Mouse (Mus musculus): Measurements from ENCODE around the gene Rpl22l1.
A peak's percentile ranks its signal among the peaks of the same experiment; 100 is the strongest.
"Not testable (repeated sequence)": the region's sequence is repeated elsewhere in the genome, so short reads cannot be mapped to it uniquely, and the experiment has no call there.

Rpl22l1 gene

DNA sequence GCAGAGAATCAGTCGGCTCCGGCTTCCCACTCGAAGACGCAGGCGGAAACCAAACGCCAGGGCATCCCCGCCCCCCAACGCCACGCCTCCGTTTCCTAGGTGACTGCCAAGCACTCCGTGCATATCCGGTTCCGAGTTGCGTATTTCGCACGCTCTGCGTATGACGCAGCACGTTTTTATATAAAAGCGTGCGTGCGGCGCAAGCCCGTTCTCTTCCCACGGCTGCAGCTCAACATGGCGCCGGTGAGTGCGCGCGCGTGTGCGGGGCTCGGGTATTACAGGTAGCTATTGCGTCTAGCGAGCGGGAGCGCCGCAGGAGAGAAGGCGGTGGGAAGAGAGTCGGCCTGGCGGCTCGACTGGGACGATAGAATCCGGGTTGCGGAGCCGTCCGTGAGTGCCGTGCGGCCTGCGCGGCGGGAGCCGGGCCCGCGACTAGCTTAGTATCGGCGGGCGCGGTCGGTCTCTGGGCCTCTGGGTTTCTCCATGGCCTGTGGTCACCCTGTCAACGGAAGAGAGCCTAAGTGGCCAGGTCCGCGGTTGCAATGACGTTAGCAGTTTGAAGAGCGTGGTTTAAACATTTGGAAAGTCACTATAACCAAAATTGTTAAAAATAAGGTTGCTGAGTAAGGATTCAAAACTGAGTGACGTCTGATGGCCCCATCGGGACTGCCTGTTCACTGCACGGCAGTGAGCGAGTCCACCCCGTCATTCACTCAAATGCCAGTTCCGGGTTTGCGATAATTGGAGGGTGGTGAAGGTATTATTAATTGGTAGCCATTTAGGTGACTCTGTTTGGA is at the start of gene Rpl22l1:
Gene Rpl22l1 (plus strand): TSS at position 136 of the 797 bp plus-strand sequence.
- peak; percentile 98 to 99 for DNase-seq (ENCODE audit: low spot score in 2 of 2)

DNA sequence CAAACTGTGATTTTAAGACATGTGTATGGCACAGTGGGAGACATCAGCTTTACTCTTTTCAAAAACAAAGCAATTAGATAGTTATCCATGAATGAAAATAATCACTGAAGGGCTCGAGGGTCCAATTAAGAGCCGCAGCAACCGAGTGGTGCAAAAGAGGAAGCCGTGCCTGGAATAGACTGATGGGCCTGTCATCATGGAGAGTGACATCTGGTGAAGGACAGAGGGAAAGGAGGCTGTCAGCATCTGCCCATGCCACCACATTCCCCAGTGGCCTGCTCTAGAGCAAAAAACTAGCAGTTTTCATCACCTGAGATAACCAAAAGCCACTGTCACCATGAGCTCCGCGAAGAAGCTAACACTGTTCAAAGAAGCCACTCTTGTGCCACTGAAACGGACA is 49.8 kb upstream of the Rpl22l1 start:
- DNase-seq (ENCODE audit: low spot score in 2 of 2), result no peak

DNA sequence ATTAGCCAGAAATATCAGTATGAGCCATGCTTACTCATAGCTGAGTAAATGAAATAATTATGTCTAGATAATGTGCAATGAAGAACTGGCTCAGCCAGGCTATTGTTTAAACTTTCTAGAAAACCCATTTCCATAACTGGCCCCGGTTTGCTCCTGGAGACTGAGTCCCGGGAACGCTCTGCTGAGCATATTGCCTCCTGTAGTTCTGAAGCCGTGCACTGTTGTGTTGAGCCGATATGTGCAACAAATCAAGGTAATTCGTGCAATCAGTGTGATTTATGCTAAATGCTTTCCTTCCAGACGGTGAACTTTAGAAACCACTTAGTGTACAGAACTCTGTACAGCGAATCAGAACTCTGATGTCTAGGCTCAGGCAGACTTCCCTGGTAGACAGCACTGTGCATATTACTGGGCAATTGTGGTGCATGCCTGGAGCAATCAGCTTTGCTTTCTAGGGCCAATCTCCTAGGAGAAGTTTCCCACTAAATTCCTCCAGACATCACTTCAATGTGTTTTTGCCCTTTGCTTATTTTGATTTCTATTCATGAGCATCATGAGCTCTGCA is 43.9 kb upstream of the Rpl22l1 start:
- no peak for DNase-seq (ENCODE audit: low spot score in 2 of 2)

DNA sequence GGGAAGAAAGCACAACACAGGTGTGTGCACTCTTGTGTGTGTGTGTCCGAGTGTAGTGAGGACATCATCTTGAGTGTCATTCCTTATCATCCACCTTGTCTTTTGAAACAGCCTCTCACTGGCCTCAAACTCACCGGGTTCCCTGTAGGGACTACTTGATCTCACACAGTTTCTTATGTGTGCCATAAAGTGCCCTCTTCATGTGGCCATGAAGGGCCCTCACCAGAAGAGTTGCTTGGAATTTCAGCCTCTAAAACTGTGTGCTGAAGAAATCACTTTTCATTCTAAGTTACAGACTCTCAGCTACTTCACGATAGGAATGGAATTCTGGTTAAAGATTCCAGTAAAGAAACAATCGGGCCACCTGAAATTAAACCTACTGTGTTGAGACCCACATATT is 38.3 kb upstream of the Rpl22l1 start:
- DNase-seq (ENCODE audit: low spot score in 2 of 2), result no peak

DNA sequence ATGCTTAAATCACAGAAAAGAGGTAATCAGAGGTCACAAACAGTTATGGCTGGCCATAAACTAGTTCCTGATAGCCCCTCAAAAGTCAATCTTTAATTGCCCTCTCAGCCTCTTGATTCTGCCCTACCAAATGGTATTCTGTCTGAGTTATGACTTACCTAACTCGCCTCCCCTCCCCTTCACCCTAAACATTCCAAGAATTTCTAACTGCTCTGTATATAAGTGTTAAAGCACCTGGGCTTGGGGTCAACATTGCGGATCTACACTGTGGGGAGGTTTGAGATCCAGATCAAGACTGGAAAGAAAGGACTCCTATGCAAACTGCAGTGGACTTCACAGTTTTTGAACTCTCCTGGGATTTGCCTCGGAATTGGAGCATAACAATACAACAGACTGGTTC is 37.0 kb upstream of the Rpl22l1 start:
- DNase-seq (ENCODE audit: low spot score in 2 of 2), result no peak

DNA sequence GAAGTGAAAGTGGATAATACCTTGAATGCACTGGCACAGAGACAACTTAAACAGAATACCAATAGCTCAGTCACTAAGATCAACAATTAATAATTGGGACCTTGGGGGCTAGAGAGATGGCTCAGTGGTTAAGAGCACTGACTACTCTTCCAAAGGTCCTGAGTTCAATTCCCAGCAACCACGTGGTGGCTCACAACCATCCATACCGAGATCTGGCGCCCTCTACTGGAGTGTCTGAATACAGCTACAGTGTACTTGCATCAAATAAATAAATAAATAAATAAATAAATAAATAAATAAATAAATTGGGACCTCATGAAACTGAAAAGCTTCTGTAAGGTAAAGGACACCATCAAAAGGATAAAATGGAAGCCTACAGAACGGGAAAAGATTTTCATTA is 32.3 kb upstream of the Rpl22l1 start:
- DNase-seq (ENCODE audit: low spot score in 2 of 2), result not testable (repeated sequence)

DNA sequence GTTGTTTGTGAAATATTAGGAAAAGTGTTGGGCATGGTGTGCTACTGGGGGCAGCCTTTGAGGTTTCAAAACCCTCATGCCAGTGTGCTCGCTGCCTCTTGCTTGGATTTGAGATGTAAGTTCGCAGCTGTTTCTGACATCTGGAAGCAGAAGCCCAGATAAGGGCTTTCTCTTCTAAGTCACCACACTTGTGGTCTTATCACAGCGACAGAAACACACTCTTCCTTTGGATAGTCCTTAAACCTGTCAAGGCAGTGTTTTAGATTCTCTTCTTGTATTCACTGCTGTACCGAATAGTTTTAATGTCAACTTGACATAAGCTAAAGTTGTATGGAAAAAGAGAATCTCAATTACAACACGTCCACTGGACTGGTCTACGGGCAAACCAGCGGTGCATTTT is 29.9 kb upstream of the Rpl22l1 start:
- DNase-seq (ENCODE audit: low spot score in 2 of 2), result no peak

DNA sequence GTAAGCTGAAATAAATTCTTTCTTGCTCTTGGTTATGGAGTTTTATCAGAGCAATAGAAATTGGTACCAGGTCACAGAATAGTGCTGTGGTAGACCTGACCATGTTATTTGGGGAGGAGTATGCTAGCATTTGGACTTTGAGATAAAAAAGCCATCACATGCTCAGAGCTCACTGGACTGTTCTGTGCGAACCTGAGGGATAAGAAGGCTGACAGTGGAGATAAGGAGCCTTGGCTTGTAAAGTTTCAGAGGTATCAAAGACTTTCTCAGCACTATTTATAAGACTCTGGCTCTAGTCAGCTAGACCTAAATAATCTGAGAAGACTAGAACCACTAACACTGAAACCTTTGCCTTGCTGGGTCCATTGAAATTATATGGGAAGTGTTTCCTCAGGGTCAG is 29.3 kb upstream of the Rpl22l1 start:
- no peak for DNase-seq (ENCODE audit: low spot score in 2 of 2)

DNA sequence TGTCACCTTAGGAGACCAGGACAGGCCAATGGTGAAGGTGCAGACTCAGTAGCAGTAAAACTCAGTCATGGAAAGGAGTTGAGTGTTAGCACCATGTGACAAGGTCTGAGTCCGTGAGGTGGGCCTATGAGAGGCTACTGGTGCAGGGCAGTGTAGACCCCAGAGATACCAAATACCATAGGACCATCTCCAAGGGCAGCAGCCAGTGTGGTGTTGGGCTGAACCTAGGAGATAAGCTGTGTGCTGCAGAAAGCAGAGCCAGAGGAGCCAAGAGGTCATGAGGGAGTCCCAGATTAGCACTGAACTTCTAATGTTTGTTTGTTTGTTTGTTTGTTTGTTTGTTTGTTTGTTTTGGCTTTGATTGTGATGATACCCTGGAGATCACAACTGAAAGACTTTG is 28.7 kb upstream of the Rpl22l1 start:
- no peak for DNase-seq (ENCODE audit: low spot score in 2 of 2)

DNA sequence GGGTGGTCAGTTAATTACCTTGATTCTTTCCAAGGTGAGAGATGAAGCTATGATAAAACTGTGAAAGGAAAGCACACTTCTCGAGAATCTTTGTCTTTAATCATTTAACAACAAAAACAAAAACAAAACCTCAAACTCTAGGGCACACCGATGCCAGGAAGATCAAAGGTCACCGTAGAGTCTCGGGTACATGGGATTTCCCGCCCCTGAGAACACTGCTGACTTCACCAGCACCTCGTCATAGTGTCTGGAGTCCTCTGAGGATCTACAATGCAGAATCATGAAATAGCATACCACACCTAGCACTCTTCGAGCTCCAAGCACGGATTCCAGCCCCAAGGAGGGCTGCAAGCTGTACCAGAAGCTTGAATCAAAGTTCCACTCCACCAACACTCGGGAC is 24.7 kb upstream of the Rpl22l1 start:
- no peak for DNase-seq (ENCODE audit: low spot score in 2 of 2)

DNA sequence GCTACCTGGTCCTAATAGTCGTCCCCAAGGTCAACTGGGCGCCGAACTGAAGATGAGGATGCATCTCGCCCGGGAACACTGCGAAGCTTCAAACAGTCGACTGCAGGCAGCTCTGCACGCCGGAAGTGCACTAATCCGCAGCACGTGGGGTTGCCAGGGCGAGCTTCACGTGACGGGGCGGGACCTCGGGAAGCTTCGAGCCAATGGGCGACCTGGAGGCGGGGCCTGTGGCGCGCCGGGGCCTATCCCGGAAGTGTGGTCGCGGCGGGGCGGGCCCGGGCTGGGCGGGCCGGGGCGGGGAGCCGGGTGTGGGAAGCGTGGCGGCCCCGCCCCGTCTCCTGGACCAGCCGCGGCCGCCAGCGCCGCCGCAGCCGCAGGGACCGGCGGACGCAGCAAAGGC is 24.2 kb upstream of the Rpl22l1 start, which contains the start of gene Eif5a2:
Gene Eif5a2 (plus strand): TSS at position 283 of the 400 bp plus-strand sequence.
- peak; percentile 93 to 96 for DNase-seq (ENCODE audit: low spot score in 2 of 2)

DNA sequence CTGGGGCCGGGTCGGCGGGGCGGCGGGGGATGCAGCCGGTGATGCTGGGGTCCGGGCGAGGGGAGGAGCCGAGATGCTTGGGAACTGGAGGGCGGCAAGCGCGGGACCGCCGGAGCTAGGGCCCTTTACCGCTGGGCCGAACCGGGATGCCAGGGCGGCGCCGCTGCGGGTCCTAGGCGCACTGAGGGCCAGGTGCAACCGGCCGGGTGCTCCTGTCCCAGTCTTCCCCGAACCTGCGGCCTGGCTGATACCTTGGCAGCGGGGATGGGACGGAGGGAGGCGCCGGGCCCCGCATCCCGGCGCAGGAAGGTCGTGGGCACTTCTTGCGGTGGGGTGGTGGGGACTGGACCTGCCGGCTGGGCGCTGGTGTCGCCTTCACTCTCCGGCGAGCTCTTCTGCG is 23.8 kb upstream of the Rpl22l1 start:
- DNase-seq (ENCODE audit: low spot score in 2 of 2), result no peak

DNA sequence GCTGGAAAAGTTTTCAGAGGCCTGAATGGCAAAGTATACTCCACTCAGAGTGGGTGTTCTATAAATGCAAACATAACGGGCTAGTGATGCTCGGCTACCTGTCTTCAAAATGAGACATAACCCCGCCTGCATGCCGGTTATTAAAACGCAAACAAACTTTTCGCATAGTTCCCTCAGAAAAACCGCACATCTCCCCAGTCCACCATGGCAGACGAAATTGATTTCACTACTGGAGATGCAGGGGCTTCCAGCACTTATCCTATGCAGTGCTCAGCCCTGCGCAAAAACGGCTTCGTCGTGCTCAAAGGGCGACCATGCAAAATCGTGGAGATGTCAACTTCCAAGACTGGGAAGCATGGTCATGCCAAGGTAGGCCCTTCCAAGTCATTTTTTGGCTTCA is 23.4 kb upstream of the Rpl22l1 start:
- DNase-seq (ENCODE audit: low spot score in 2 of 2), result peak in 1 of 2 experiments; percentile 4

DNA sequence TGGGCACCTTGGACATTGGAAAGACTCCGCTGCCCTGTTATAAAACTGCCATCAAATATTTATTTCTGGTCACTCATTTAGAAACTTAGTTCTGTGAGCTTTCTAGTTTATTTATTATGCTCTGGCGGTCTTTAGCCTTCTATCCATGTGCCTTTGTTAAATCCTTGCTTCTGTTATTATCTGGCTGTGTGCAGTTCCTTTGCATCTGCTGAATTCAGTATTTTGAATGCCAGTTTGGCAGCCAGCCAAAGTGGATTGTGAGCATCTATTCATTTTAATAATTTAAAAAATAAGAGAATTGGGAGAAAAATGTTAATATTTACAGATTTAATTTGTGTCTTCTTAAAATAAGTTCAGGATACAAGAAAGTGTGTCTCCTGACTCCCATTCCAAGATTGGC is 21.1 kb upstream of the Rpl22l1 start:
- no peak for DNase-seq (ENCODE audit: low spot score in 2 of 2)

DNA sequence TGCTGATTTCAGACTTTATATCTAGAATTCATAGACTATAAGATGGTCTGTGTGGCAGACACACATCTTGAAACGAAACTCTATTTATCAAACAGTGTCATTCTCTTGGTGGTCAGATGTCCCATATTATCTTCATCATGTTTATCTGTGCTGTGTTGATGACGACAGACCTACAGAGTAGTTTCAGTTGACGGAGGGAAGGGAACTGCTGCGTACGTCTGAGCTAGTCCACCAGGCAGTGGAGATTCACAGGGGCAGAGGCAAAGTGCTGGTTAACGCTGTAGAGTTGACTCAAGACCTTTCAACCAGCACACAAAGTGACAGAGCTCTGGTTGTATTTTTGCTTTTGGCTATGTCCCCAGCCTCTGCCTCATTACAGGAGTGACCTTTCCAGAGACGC is 10.4 kb upstream of the Rpl22l1 start:
- no peak for DNase-seq (ENCODE audit: low spot score in 2 of 2)

DNA sequence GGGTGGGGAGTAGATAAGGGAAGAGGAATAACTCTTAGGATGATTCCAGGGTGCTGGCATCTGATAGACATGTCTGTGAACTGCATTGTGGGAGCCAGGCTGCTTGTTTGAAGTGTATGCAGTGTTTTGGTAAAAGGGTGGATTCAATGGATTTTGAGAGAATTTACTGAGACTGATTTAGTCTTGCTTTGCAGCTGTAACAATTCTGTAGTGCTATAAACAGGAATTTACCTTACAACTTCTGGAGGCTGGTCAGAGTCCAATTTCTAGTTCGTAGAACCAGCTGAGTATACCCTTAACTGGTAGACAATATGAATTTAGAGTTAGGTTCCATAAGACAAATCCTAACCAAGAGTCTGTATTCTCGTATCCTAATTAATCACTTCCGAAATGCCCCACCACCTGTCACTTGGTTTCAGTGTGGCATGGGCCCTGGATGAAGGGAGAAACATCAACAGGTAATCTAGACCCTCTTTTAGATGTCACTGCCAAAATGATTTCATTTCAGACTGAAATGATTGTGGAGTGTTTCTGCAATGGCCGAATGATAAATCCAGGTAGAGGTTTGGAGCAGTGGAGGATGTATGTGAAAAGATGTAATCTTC is 2.9 kb downstream of the Rpl22l1 start:
- no peak for DNase-seq (ENCODE audit: low spot score in 2 of 2)

DNA sequence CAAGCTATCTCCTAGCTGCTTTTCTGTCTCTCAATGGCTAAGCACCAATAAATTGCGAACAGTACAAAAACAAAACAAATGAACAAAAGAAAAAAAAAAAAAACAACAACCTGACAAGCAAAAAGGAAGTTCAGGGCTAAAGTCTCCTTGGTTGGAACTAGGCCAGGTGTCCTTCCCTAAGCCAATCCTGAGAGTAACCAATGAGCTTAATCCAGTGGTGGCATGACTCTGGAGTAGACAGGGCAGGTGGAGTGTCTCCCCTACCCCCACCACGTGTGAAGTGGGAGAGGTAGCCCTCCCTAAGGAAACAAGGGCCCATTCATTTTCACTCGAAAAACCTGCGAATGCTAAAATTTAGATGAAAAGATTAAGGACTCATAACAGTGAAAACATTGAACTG is 6.2 kb downstream of the Rpl22l1 start:
- no peak for DNase-seq (ENCODE audit: low spot score in 2 of 2)

DNA sequence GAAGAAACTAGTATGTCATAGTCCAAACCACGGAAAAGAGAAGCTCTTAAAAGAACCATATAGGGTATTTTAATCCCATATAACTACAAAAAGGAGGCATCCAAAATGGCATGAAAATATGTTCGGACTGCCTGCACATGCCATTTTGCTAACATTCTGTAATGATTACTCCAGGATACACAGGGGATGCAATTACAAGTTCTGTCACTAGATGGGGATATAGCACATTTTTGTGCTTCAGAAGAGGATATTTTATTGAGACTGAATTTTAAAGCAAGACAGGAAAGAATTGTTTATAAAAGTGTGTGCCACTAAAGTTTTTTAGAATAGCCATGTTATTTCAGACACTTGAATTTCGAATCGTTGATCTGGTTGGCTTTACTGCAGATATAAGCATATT is 9.1 kb downstream of the Rpl22l1 start:
- DNase-seq (ENCODE audit: low spot score in 2 of 2), result peak in 1 of 2 experiments; percentile 16

DNA sequence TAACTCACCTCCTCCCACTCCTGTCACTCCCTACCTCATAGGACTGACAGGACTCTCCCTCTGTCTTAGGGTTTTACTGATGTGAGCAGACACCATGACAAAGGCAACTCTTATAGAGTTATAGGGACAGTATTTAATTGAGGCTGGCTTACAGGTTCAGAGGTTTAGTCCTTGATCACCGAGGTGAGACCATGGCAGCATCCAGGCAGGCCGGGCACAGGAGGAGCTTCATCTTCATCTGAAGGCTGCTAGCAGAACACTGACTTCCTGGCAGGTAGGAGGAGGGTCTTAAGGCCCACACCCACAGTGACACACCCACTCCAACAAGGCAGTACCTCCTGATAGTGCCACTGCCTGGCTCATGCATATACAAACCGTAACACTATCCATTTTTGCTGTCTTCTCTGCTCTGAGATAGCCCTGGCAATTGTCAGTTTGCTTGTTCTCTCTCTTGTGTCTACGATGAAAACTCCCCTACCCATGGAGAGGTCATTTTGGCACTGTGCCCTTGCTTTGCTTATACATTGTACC is 10.8 kb downstream of the Rpl22l1 start:
- DNase-seq (ENCODE audit: low spot score in 2 of 2), result no peak

DNA sequence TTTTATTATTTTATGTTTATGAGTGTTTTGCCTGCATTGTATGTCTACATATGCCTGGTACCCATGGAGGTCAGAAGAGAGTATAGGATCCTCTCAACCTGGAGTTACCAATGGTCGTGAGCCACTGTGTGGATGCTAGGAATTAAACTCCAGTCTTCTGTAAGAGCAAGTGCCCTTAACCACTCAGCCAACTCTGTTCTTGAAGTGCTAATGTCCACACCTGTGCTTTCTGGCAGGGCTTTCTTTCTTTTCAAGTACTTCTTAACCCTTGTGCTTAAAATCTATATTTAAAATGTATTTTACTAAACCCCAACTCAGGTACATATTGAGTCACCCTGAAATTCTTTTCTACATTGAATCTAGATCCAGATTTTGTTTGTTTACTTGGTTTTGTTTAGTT is 21.0 kb downstream of the Rpl22l1 start:
- no peak for DNase-seq (ENCODE audit: low spot score in 2 of 2)

DNA sequence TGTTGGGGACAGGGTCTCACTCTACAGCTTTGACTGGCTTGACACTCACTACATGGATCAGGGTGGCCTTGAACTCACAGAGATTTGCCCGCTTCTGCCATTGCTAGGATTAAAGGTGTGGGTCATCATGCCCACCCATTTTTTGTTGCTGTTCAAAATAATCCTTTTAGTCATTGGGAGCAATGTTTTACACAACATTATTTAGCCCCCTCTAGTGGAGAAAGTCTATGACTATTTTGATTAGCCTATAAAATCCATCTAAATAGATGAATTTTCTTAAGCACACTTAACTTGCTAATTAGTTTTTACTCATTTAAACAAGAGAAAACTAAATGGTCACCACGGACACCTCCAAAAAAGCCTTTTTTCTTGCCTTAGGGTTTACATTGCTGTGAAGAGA is 22.4 kb downstream of the Rpl22l1 start:
- DNase-seq (ENCODE audit: low spot score in 2 of 2), result no peak

DNA sequence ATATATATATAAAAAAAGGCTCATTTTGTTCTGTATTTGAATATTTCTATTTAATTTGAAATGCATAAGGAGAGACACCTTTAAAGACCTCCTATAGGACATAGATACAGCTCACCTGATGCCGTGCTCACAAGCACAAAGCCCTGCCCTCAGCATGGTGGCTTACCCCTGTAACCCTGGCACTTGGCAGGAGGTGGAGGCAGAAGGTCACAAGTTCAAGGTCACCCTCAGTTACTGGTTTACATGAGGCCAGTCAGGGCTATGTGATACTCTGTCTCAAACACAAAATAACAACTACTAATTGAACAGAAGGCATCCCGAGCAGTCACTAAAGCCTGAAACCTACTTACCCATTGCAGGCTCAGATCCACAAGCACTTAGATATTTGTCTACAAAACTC is 24.2 kb downstream of the Rpl22l1 start:
- DNase-seq (ENCODE audit: low spot score in 2 of 2), result no peak

DNA sequence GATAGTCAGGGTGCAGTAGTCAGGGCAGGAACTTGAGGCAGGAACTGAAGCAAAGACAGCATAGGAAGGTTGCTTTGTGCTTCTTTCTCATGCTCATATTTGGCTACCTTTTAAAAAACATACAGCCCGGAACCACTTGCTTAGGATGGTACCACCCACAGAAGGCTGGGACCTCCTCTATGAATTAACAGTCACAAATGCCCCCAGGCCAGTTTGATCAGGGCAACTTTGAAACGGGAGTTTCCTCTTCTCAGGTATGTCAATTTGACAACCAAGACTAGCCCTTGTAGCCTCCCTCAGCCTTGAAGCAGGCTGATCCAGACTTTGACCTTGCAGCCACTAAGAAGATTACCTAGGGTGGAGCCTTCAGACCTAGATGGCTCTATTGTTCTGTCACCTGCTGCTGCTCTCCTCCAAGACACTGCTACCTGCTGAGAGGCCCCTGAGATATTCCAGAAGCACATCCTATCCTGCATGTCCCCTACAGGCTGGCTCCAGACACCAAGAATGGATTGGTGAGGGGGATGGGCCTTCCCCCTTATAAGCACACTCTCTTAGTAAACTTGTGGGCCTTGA is 31.6 kb downstream of the Rpl22l1 start:
- DNase-seq (ENCODE audit: low spot score in 2 of 2), result no peak

All from thymus, postnatal 10 days (tissue).